Mouse (Mus musculus) spleen, adult 18-20 months (tissue): ENCODE data around the gene Rab24.

Experiments used
- DNase-seq, 2 experiments: peaks; one replicate each; pipeline ENCODE4 v3.0.0; 2022; ENCODE audit warnings: mixed read lengths in 2 of 2

Rab24 gene

DNA sequence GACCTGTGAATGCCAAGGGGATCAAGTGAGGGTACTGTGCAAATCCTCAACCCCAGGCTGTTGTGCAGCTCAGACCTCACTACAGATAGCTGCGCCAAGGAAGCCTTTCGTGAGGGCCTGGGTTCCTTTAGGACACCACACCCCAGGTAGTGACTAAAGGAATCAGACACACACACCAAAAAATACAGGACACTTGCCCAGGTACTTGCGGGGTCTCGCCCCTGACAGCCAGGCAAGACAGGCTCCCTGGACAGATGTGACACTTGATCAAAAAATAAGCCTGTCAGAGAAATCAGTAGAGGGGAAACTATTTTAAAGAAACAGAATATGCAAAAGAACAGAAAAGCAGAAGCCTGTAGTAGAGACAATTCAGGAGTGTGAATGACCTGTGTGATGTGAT is 6.9 kb upstream of the Rab24 start:
- DNase-seq: no peak

DNA sequence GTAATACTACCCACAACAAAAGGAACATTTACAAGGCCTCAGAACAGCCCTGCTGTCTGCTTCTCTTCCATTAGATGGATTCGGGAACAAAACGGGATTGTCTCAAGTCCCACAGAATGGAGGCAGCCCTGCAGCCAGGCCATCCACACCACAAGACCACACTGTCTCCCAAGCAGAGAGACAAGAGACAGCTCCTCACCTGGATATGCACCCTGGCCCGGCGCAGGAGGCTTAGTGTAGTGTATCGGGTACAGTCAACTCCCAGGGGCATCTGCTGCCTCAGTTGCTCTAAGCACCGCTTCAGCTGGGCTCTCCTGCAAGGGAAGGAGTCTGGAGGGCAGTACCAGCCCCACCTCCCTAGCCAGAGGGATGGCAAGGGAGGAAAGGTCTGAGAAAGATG is 6.4 kb upstream of the Rab24 start:
- no peak for DNase-seq

GRCm38 (mm10) chr13:55327633-55328032 is 5.9 kb upstream of the Rab24 start:
- peak; percentile 71 to 84 for DNase-seq

DNA sequence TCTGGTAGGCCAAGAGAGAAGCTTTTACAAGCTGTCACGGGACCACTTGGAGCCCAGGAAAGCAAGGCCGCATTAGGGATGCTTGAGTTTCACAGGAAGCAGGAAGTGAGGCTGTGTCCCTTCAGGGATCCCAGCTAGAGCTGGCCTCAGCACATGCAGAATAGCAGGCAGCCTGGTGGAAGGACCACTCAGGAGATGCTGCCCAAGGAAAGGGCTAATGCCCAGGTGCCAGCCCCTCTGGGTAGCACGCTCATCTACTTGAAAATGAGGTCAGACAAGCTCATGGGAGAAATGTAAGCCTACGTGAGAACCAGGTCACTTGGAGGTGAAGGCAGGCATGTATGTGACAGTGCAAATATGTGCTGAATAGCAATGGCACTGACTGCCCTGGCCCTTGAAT is 5.4 kb upstream of the Rab24 start:
- DNase-seq: no peak

GRCm38 (mm10) chr13:55325596-55325995 is 3.9 kb upstream of the Rab24 start:
- no peak for DNase-seq

GRCm38 (mm10) chr13:55322130-55322825 is 532 bp upstream of the Rab24 start:
- no peak for DNase-seq

- no peak for DNase-seq
Measured at GRCm38 (mm10) chr13:55319931-55320533, 1.7 kb downstream of the Rab24 start, which contains the start of gene Prelid1. Gene Prelid1, plus strand, starts transcription at chr13:55320500.

DNA sequence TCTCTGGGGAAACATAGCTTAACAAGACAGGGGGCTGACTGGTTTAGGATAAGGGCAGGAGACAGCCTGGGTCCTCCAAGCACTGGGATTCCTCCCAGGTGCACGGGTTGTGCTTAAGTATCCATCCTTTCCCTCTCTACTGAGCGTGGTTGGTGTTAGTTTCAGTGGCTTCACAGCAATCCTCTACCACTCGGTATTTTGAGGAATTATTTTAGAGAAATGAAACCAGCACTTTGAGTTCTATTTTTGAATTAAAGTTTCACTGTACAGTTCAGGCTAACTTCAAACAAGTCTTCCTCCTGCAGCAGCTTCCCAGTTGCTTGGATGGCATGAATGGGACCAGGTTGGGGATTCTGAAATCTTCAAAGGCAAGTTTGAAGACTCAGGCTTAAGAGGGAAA is 3.4 kb downstream of the Rab24 start:
- DNase-seq: no peak

- no peak for DNase-seq
Measured at GRCm38 (mm10) chr13:55314891-55315412, 6.8 kb downstream of the Rab24 start.

- no peak for DNase-seq
Measured at GRCm38 (mm10) chr13:55313051-55313450, 8.7 kb downstream of the Rab24 start.

DNA sequence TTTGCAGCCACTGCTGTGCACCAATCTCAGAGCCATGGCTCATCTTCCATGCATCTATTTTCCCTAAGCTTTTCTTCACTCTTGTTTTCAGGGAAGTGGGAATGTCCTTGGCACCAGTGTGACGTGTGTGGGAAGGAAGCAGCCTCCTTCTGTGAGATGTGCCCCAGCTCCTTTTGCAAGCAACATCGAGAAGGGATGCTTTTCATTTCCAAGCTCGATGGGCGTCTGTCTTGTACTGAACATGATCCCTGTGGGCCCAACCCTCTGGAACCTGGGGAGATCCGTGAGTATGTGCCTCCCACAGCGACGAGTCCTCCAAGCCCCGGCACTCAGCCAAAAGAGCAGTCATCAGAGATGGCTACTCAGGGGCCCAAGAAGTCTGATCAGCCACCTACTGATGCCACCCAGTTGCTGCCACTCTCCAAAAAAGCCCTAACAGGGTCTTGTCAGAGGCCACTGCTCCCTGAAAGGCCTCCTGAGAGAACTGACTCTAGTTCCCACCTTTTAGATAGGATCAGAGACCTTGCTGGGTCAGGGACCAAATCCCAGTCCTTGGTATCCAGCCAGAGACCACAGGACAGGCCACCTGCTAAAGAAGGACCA is 9.6 kb downstream of the Rab24 start:
- no peak for DNase-seq

GRCm38 (mm10) chr13:55300913-55301312 is 20.8 kb downstream of the Rab24 start:
- DNase-seq: no peak

DNA sequence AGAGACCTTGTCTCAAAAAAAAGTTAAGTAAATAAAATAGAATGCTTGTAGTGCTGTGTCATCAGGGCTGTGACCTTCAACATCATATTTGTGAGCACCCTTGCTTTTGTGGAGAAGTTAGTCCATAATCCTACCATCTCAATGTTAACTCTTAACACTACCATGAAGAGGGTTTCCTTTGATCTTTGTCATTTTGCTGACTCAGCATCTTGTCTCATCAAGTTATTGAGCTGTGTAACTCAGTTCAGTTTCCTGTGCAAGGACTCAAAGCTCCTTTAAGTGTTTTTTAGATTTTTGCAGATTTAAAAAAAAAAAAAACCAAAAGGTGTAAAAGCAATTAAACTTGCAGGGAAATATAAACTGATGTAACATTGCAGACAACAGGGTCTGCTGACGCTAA is 25.0 kb downstream of the Rab24 start:
- no peak for DNase-seq

- no peak for DNase-seq
Measured at GRCm38 (mm10) chr13:55288854-55289253, 32.9 kb downstream of the Rab24 start.

DNA sequence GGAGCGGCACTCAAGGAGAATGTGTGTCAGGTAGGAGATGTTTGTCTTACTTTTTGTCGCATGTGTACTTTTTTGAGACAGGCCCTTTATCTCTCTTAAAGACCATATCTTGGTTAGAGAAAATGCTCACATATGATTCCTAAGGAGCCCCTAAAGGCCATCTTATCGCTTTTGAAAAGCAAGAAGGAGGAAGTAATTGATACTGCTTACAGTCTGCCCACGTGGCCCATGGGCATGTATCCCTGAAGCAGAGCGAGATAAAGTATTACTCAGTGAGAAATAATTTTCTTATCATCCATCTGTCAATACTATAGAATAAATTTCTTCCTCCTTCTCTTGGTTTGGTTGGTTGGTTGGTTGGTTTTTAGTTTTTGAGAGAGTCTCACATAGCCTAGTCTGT is 44.1 kb downstream of the Rab24 start:
- no peak for DNase-seq

GRCm38 (mm10) chr13:55277203-55277602 is 44.5 kb downstream of the Rab24 start:
- no peak for DNase-seq
